Mouse (Mus musculus) ovary, postnatal 10 days (tissue): ENCODE measurements around the gene Fgfr3.

Experiments
- DNase-seq: peaks from one replicate; pipeline ENCODE4 v3.0.0; 2022; ENCODE audit warnings: low spot score

Fgfr3 gene

GRCm38 (mm10) chr5:33697947-33698512, 23.4 kb upstream of the Fgfr3 start:
- no peak for DNase-seq

- no peak for DNase-seq
These were observed 22.8 kb upstream of the Fgfr3 start for GRCm38 (mm10) chr5:33698669-33699068.

GRCm38 (mm10) chr5:33700010-33700409, 21.5 kb upstream of the Fgfr3 start:
- no peak for DNase-seq

- no peak for DNase-seq
These were observed 19.6 kb upstream of the Fgfr3 start for GRCm38 (mm10) chr5:33701832-33702231.

- no peak for DNase-seq
These were observed 17.5 kb upstream of the Fgfr3 start for GRCm38 (mm10) chr5:33703999-33704398.

- no peak for DNase-seq
These were observed 16.4 kb upstream of the Fgfr3 start for GRCm38 (mm10) chr5:33704945-33705611.

GRCm38 (mm10) chr5:33705612-33706349, 15.7 kb upstream of the Fgfr3 start:
- no peak for DNase-seq

- no peak for DNase-seq
These were observed 15.2 kb upstream of the Fgfr3 start for GRCm38 (mm10) chr5:33706350-33706629.

- no peak for DNase-seq
These were observed 14.3 kb upstream of the Fgfr3 start for GRCm38 (mm10) chr5:33707163-33707562.

GRCm38 (mm10) chr5:33709037-33709436, 12.4 kb upstream of the Fgfr3 start:
- DNase-seq: no peak

GRCm38 (mm10) chr5:33712550-33712949, 8.9 kb upstream of the Fgfr3 start:
- DNase-seq: no peak

- no peak for DNase-seq
These were observed 6.3 kb upstream of the Fgfr3 start for GRCm38 (mm10) chr5:33715182-33715581.

GRCm38 (mm10) chr5:33716467-33716866, 5.0 kb upstream of the Fgfr3 start:
- DNase-seq: no peak

GRCm38 (mm10) chr5:33718460-33718859, 3.0 kb upstream of the Fgfr3 start:
- DNase-seq: no peak

GRCm38 (mm10) chr5:33720852-33721490, 503 bp upstream of the Fgfr3 start:
- no peak for DNase-seq

- no peak for DNase-seq
These were observed 968 bp downstream of the Fgfr3 start for GRCm38 (mm10) chr5:33722266-33723018.

GRCm38 (mm10) chr5:33723019-33723640, 1.7 kb downstream of the Fgfr3 start:
- DNase-seq: no peak

- no peak for DNase-seq
These were observed 2.4 kb downstream of the Fgfr3 start for GRCm38 (mm10) chr5:33723641-33724465.

- DNase-seq: no peak
These were observed 4.7 kb downstream of the Fgfr3 start for GRCm38 (mm10) chr5:33726081-33726647.

- no peak for DNase-seq
These were observed 5.4 kb downstream of the Fgfr3 start for GRCm38 (mm10) chr5:33726891-33727290.

GRCm38 (mm10) chr5:33728841-33729240, 7.4 kb downstream of the Fgfr3 start:
- no peak for DNase-seq
